Mouse (Mus musculus) G1E (cell line): ENCODE data around the gene Prkcz. TPM values are rescaled to one million over a fixed set of nuclear protein-coding genes. Genes with fewer than 3 reads are reported as not detected.

Experiments
- ATAC-seq: 2 replicates; pipeline ENCODE4 v1.8.0; 2016; ENCODE audit warnings: mild to moderate bottlenecking; ENCODE audit not compliant: insufficient number of reproducible peaks, poor library complexity, low FRiP score, severe bottlenecking; ENCODE audit errors: extremely low read depth
- DNase-seq: peaks from one replicate; pipeline ENCODE4 v3.0.0; 2012; ENCODE audit warnings: low spot score
- H3K27me3 ChIP-seq: 2 replicates; pipeline ENCODE4 v1.6.1; 2012; ENCODE audit warnings: mild to moderate bottlenecking, low read length, inconsistent platforms; ENCODE audit not compliant: insufficient read depth
- H3K36me3 ChIP-seq: replicated peaks from 2 replicates; pipeline ENCODE3; 2012; ENCODE audit warnings: mild to moderate bottlenecking, inconsistent platforms
- H3K4me1 ChIP-seq: 2 replicates; pipeline ENCODE4 v1.6.1; 2012; ENCODE audit warnings: low read depth, low read length, inconsistent platforms, mixed read lengths; ENCODE audit not compliant: insufficient read depth
- H3K4me3 ChIP-seq: 2 replicates; pipeline ENCODE4 v1.5.1; 2012; ENCODE audit warnings: low read depth, mild to moderate bottlenecking, inconsistent platforms, low read length, moderate library complexity, mixed read lengths
- H3K9me3 ChIP-seq: replicated peaks from 2 replicates; pipeline ENCODE4 v1.6.1; 2012; ENCODE audit warnings: inconsistent platforms
- CTCF ChIP-seq: IDR thresholded peaks from 2 replicates; pipeline ENCODE4 v1.5.1; 2012; ENCODE audit warnings: low read depth, low read length, inconsistent platforms, mixed read lengths
- GATA1 ChIP-seq: IDR thresholded peaks from 2 replicates; pipeline ENCODE4 v1.6.1; 2012; ENCODE audit warnings: borderline replicate concordance, low read length, inconsistent platforms, mixed read lengths
- GATA2 ChIP-seq: IDR thresholded peaks from 2 replicates; pipeline ENCODE4 v1.6.1; 2012; ENCODE audit warnings: low read depth, low read length, inconsistent platforms, borderline replicate concordance
- POLR2AphosphoS5 ChIP-seq: IDR thresholded peaks from 2 replicates; pipeline ENCODE4 v1.6.1; 2012; ENCODE audit warnings: low read depth, low read length, inconsistent platforms; ENCODE audit not compliant: insufficient replicate concordance
- TAL1 ChIP-seq: conservative IDR thresholded peaks from 2 replicates; pipeline ENCODE4 v1.6.1; 2012; ENCODE audit warnings: low read depth, low read length, inconsistent platforms, mixed read lengths
- polyA plus RNA-seq: library from polyadenylated mRNA; stranded (reverse); fragments of >175 nt; gene quantifications from 2 replicates; pipeline ENCODE4 v1.2.3, GENCODE M21; 2012
- total RNA-seq, 2 experiments: library from RNA; stranded (forward) in 1 of 2; stranded (reverse) in 1 of 2; fragments of 200-1000 nt in 1 of 2; fragments of >200 nt in 1 of 2; fragmentation: Nextera tagmentation in 1 of 2; gene quantifications; 2 replicates each; pipeline ENCODE4 v1.2.3; 2014 to 2017

Prkcz gene
- total and polyA plus RNA-seq, 3 experiments, result 0.55 TPM; not detected in 2

DNA sequence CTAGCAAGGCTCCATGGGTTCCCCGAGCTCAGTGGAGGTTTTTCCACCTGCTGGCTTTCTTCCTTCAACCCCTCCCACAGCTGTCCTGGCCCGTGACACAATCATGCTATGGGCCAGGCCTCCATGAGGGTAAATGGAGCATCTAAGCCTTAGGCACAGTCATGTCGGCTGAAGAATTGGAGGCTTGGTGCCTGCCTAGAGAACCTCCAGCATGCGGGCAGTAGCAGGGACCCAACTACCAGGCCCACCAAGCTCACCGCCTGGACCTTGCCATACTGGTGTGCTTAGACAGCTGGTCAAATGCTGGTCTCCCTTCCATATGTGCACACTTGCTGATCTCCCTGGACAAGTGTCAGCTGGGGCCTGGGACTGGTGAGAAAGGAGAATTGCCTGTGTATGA is 135.2 kb downstream of the Prkcz start:
- peaks cover 55% of the 10 kb centered on the region for H3K4me1 ChIP-seq
- ATAC-seq (no peak), DNase-seq (no peak)
- H3K27me3 ChIP-seq, result peaks cover 49% of the 10 kb centered on the region
- no peak overlapping the region for H3K4me3 ChIP-seq
- H3K36me3 ChIP-seq, result peaks cover 3% of the 10 kb centered on the region
- TF ChIP-seq POLR2AphosphoS5 (no peak), GATA1 (no peak), CTCF (no peak), TAL1 (no peak), GATA2 (no peak)
- H3K9me3 ChIP-seq, result no peaks in the 10 kb centered on the region

GRCm38 (mm10) chr4:155223594-155224528 is 137.3 kb downstream of the Prkcz start:
- Histone ChIP-seq H3K4me1 (peaks cover 74% of the 10 kb centered on the region), H3K4me3 (peak overlapping the region; percentile 79), H3K9me3 (no peaks in the 10 kb centered on the region), H3K27me3 (peaks cover 51% of the 10 kb centered on the region), H3K36me3 (peaks cover 20% of the 10 kb centered on the region)
- DNase-seq (no peak), ATAC-seq (no peak)
- TF ChIP-seq GATA2 (no peak), CTCF (no peak), GATA1 (no peak), TAL1 (no peak), POLR2AphosphoS5 (no peak)

DNA sequence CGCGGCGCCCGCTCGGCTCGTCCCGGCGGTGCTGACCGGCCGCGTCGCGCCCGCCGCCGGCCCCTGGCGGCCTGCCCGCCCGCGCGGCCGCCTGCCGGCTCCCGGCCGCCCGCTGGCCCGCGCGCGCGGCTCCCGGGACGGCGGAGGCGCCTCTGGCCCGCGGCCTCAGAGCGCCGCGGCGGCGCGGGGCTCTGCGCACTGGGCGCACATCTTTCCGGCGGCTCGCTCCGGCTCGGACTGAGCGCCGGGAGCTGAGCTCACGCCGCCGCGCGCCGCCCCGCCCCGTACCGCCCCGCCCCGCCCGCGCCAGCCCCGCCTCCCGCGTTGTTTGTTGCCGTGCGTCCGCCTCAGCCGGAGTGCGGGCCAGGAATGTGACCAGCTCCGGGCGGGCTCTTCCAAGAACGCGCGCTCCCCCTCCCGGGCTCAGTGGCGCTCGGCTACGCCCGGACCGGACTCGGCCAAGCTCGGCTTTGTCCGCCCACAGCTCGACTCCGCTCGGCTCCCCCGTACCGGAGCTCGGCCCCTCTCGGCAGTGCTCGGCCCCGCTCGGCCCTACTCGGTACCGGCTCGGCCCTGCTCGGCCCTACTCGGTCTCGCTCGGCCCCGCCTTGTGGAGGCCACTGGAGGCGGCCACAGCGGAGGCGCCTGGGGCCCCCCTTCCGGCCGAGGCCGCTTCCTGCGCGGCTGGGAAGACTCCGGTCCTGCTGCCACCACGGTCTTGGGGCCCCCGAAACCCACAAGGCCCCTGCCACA is 138.1 kb downstream of the Prkcz start:
- Histone ChIP-seq H3K4me3 (peak overlapping the region; percentile 79), H3K4me1 (peaks cover 73% of the 10 kb centered on the region), H3K27me3 (peaks cover 43% of the 10 kb centered on the region), H3K36me3 (peaks cover 29% of the 10 kb centered on the region), H3K9me3 (no peaks in the 10 kb centered on the region)
- ATAC-seq (peak; percentile 72), DNase-seq (peak; percentile 86)
- TF ChIP-seq GATA2 (no peak), POLR2AphosphoS5 (no peak), GATA1 (no peak), TAL1 (no peak), CTCF (no peak)

- H3K9me3 ChIP-seq, result no peaks in the 10 kb centered on the region
- H3K36me3 ChIP-seq, result peaks cover 34% of the 10 kb centered on the region
- H3K4me1 ChIP-seq, result peaks cover 74% of the 10 kb centered on the region
- H3K4me3 ChIP-seq, result peak within 1 kb of the TSS; percentile 79
- H3K27me3 ChIP-seq, result peaks cover 39% of the 10 kb centered on the region
- no peak for DNase-seq
- no peak for ATAC-seq
- TF ChIP-seq POLR2AphosphoS5, result no peak
- TF ChIP-seq GATA1, result no peak
- no peak for TF ChIP-seq TAL1
- no peak for TF ChIP-seq CTCF
- no peak for TF ChIP-seq GATA2
These were observed 138.7 kb downstream of the Prkcz start, which contains the start of gene Ski for GRCm38 (mm10) chr4:155222552-155222840. Ski (minus strand) TSS chr4:155222592.

DNA sequence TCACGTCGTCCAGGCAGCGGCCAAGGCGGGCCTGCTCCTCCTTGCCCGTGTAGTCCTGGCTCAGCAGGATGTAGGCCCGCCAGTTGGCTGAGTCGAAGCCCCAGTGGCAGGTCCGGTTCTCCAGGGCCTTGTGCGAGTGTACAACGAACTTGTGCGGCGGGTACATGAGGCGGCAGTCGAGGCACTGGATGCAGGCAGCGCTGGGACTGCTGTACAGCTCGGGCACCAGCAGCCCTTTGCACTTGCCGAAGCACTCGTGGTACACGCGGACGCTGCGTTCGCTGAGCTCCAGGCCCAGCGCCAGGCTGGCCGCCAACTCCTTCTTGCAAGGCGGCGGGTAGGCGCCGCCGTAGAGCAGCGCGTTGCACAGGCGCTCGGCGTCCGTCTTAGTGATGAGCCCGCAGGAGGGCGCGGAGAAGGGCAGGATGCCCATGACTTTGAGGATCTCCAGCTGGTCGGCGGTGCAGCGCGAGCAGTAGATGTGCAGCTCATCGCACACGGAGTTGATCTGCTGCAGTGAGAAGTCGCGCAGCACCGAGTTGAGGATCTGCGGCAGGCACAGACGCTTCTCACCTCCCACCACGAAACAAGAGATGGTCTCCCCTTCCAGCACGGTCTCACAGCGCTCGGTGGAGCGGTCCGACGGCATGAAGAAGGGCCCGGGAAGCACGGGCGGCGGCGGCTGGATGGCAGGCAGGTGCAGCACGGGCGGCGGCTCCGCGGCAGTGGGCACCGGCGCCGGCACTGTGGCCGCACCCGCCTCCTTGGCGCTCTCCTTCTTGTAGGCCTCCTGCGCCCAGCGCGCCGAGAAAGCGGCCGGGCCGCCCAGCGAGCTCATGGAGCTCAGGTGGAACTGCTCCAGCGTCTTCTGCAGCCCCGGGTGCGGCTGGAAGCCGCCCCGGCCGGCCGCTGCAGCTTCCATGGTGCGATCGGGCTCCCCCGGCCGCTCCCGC is 139.3 kb downstream of the Prkcz start:
- peaks cover 75% of the 10 kb centered on the region for H3K4me1 ChIP-seq
- TF ChIP-seq GATA2 (no peak), CTCF (no peak), POLR2AphosphoS5 (no peak), GATA1 (no peak), TAL1 (no peak)
- DNase-seq, result peak; percentile 39
- H3K9me3 ChIP-seq, result no peaks in the 10 kb centered on the region
- peaks cover 33% of the 10 kb centered on the region for H3K27me3 ChIP-seq
- H3K4me3 ChIP-seq, result peak overlapping the region; percentile 79
- H3K36me3 ChIP-seq, result peaks cover 40% of the 10 kb centered on the region
- no peak for ATAC-seq

GRCm38 (mm10) chr4:155221106-155221505 is 140.1 kb downstream of the Prkcz start:
- H3K36me3 ChIP-seq, result peaks cover 48% of the 10 kb centered on the region
- H3K4me1 ChIP-seq, result peaks cover 82% of the 10 kb centered on the region
- no peaks in the 10 kb centered on the region for H3K9me3 ChIP-seq
- no peak for DNase-seq
- H3K4me3 ChIP-seq, result peak overlapping the region; percentile 79
- TF ChIP-seq TAL1, result no peak
- ATAC-seq, result no peak
- H3K27me3 ChIP-seq, result peaks cover 27% of the 10 kb centered on the region
